Mouse (Mus musculus): ENCODE measurements around the gene Adra1b. TPM values are rescaled to one million over a fixed set of nuclear protein-coding genes. Genes with fewer than 3 reads are reported as not detected.
A peak's percentile ranks its signal among the peaks of the same experiment; 100 is the strongest.

Gene Adra1b
- polyA plus RNA-seq, 1 experiment from 2014 or later = 1.9 TPM

- TF ChIP-seq CTCF (IDR thresholded peaks at IDR 0.05; ENCODE audit: low read depth) = no peak
- ATAC-seq (ENCODE audit: insufficient read depth) (peak; percentile 98), DNase-seq (peak; percentile 100)
- no peaks in the 10 kb centered on the region for H3K9me3 ChIP-seq (ENCODE audit: low read depth, low read length)
- peak within 1 kb of the TSS; percentile 67 for H3K4me3 ChIP-seq (ENCODE audit: low read depth, low read length)
- H3K36me3 ChIP-seq (ENCODE audit: insufficient read depth) = peaks cover 26% of the 10 kb centered on the region
- H3K4me1 ChIP-seq (ENCODE audit: insufficient read depth) = peaks cover 5% of the 10 kb centered on the region; the same call in 1 of the 2 replicates
- peak within 1 kb of the TSS; percentile 87 for H3K4me2 ChIP-seq
- peak within 1 kb of the TSS; percentile 60 for H3K9ac ChIP-seq
- 3% methylated on average over 47 of the region's 47 CpGs for WGBS
- no peaks in the 10 kb centered on the region for H3K27me3 ChIP-seq (ENCODE audit: insufficient read depth, low read length)
- no peak within 1 kb of the TSS for H3K27ac ChIP-seq (ENCODE audit: low read depth)
Measured at GRCm38 (mm10) chr11:43747233-43748226, 153.5 kb downstream of the Adra1b start, which contains the start of gene Ttc1. Gene Ttc1 (minus strand): TSS chr11:43748008.

- 86% methylated on average over 7 of the region's 7 CpGs for WGBS
- Histone ChIP-seq H3K9me3 (ENCODE audit: low read depth, low read length) (no peaks in the 10 kb centered on the region), H3K4me2 (no peak overlapping the region), H3K4me3 (ENCODE audit: low read depth, low read length) (no peak overlapping the region), H3K4me1 (ENCODE audit: insufficient read depth) (no peaks in the 10 kb centered on the region), H3K27ac (ENCODE audit: low read depth) (no peak overlapping the region), H3K9ac (no peak overlapping the region), H3K27me3 (ENCODE audit: insufficient read depth, low read length) (no peaks in the 10 kb centered on the region), H3K36me3 (ENCODE audit: insufficient read depth) (peaks cover 38% of the 10 kb centered on the region)
- no peak for DNase-seq
- no peak for TF ChIP-seq CTCF (IDR thresholded peaks at IDR 0.05; ENCODE audit: low read depth)
- no peak for ATAC-seq (ENCODE audit: insufficient read depth)
Measured at GRCm38 (mm10) chr11:43728737-43729301, 172.2 kb downstream of the Adra1b start.

GRCm38 (mm10) chr11:43727796-43728195 lies 173.2 kb downstream of the Adra1b start:
- 68% methylated on average over 7 of the region's 7 CpGs for WGBS
- DNase-seq = no peak
- peaks cover 29% of the 10 kb centered on the region; the same call in 1 of the 2 replicates for H3K36me3 ChIP-seq (ENCODE audit: insufficient read depth)

More at GRCm38 (mm10) chr11:43727796-43728195, 173.2 kb downstream of the Adra1b start:
- H3K4me1 ChIP-seq (ENCODE audit: insufficient read depth) = no peaks in the 10 kb centered on the region
- ATAC-seq (ENCODE audit: insufficient read depth) = peak; percentile 21; the same call in 1 of the 2 replicates
- no peak overlapping the region for H3K9ac ChIP-seq
- no peak overlapping the region for H3K4me3 ChIP-seq (ENCODE audit: low read depth, low read length)
- no peak for TF ChIP-seq CTCF (IDR thresholded peaks at IDR 0.05; ENCODE audit: low read depth)
- no peaks in the 10 kb centered on the region for H3K27me3 ChIP-seq (ENCODE audit: insufficient read depth, low read length)
- H3K27ac ChIP-seq (ENCODE audit: low read depth) = no peak overlapping the region
- no peaks in the 10 kb centered on the region for H3K9me3 ChIP-seq (ENCODE audit: low read depth, low read length)
- H3K4me2 ChIP-seq = no peak overlapping the region

Other genes starting within 250 kb of the Adra1b start
- 40.3 and 47.1 TPM in 2 replicates for gene Pwwp2a, start 219.2 kb downstream of the Adra1b start, polyA plus RNA-seq (2014; fragmentation: Nextera tagmentation; extraction: Ambion mirVana)
- gene Ttc1, start 153.2 kb downstream of the Adra1b start, polyA plus RNA-seq (2014; fragmentation: Nextera tagmentation; extraction: Ambion mirVana) = 70.0 and 74.3 TPM in 2 replicates

Measured in lung, embryonic 14.5 days (tissue).